Mouse (Mus musculus): ENCODE results near the gene Tpm3. TPM values are rescaled to one million over a fixed set of nuclear protein-coding genes. Genes with fewer than 3 reads are reported as not detected.
"Not testable (repeated sequence)": the region's sequence is repeated elsewhere in the genome, so short reads cannot be mapped to it uniquely, and the experiment has no call there.

Tpm3 gene
- polyA plus RNA-seq, 1 experiment from 2014 or later = 313 TPM

- DNase-seq (ENCODE audit: low spot score); H3K9ac ChIP-seq; H3K4me2 ChIP-seq (replicated peaks); H3K27me3 ChIP-seq (ENCODE audit: control insufficient read depth, insufficient read depth, low read length); H3K4me1 ChIP-seq (replicated peaks; ENCODE audit: control insufficient read depth, insufficient read depth, low read length); H3K36me3 ChIP-seq (replicated peaks; ENCODE audit: control insufficient read depth, insufficient read depth); H3K9me3 ChIP-seq (ENCODE audit: control insufficient read depth, low read length); H3K4me3 ChIP-seq (replicated peaks; ENCODE audit: low read length); H3K27ac ChIP-seq; ATAC-seq (ENCODE audit: low FRiP score): not testable (repeated sequence)
- 80% methylated on average over 5 of the region's 5 CpGs for WGBS
Observed at GRCm38 (mm10) chr3:90122036-90122435, 49.6 kb downstream of the Tpm3 start.

GRCm38 (mm10) chr3:90125710-90126109 lies 53.3 kb downstream of the Tpm3 start:
- Histone ChIP-seq H3K36me3 (replicated peaks; ENCODE audit: control insufficient read depth, insufficient read depth) (no peaks in the 10 kb centered on the region), H3K9me3 (ENCODE audit: control insufficient read depth, low read length) (no peaks in the 10 kb centered on the region), H3K27ac (no peak overlapping the region), H3K4me1 (replicated peaks; ENCODE audit: control insufficient read depth, insufficient read depth, low read length) (no peaks in the 10 kb centered on the region), H3K4me2 (replicated peaks) (no peak overlapping the region), H3K9ac (no peak overlapping the region), H3K4me3 (replicated peaks; ENCODE audit: low read length) (no peak overlapping the region), H3K27me3 (ENCODE audit: control insufficient read depth, insufficient read depth, low read length) (no peaks in the 10 kb centered on the region)
- no peak for DNase-seq (ENCODE audit: low spot score)
- no peak for ATAC-seq (ENCODE audit: low FRiP score)
- 81% methylated on average over 5 of the region's 5 CpGs for WGBS

GRCm38 (mm10) chr3:90127881-90128280 lies 55.4 kb downstream of the Tpm3 start:
- ATAC-seq (ENCODE audit: low FRiP score) (no peak), DNase-seq (ENCODE audit: low spot score) (no peak)
- WGBS = 90% methylated on average over 6 of the region's 6 CpGs
- no peaks in the 10 kb centered on the region for H3K36me3 ChIP-seq (replicated peaks; ENCODE audit: control insufficient read depth, insufficient read depth)
- H3K27me3 ChIP-seq (ENCODE audit: control insufficient read depth, insufficient read depth, low read length) = no peaks in the 10 kb centered on the region
- no peaks in the 10 kb centered on the region for H3K9me3 ChIP-seq (ENCODE audit: control insufficient read depth, low read length)
- H3K27ac ChIP-seq = no peak overlapping the region
- H3K4me3 ChIP-seq (replicated peaks; ENCODE audit: low read length) = no peak overlapping the region
- H3K4me1 ChIP-seq (replicated peaks; ENCODE audit: control insufficient read depth, insufficient read depth, low read length) = no peaks in the 10 kb centered on the region
- H3K4me2 ChIP-seq (replicated peaks) = no peak overlapping the region
- H3K9ac ChIP-seq = no peak overlapping the region

DNA sequence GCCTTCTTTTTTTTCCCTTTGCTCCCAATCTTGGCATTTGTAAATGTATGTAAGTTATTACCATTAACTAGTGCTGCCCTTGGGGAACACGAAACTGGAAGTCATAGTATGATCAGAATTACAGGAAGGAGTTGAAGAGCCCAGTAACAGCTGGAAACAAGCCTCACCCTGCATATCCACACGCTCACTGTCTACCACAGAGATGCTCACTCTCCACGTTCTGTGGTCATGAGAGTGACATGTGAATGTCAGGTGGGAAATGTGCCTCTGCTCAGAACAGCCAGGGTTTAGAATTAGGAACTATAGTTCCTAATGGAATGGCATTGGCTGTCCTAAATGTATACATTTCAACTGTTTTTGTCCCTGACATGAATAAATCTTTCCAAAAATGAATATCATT lies 60.3 kb downstream of the Tpm3 start:
- Histone ChIP-seq H3K27me3 (ENCODE audit: control insufficient read depth, insufficient read depth, low read length) (no peaks in the 10 kb centered on the region), H3K9ac (no peak overlapping the region), H3K4me3 (replicated peaks; ENCODE audit: low read length) (no peak overlapping the region), H3K4me1 (replicated peaks; ENCODE audit: control insufficient read depth, insufficient read depth, low read length) (no peaks in the 10 kb centered on the region), H3K27ac (no peak overlapping the region), H3K4me2 (replicated peaks) (no peak overlapping the region), H3K36me3 (replicated peaks; ENCODE audit: control insufficient read depth, insufficient read depth) (no peaks in the 10 kb centered on the region), H3K9me3 (ENCODE audit: control insufficient read depth, low read length) (no peaks in the 10 kb centered on the region)
- no peak for ATAC-seq (ENCODE audit: low FRiP score)
- DNase-seq (ENCODE audit: low spot score) = no peak
- WGBS = 77% methylated on average over 3 of the region's 3 CpGs

DNA sequence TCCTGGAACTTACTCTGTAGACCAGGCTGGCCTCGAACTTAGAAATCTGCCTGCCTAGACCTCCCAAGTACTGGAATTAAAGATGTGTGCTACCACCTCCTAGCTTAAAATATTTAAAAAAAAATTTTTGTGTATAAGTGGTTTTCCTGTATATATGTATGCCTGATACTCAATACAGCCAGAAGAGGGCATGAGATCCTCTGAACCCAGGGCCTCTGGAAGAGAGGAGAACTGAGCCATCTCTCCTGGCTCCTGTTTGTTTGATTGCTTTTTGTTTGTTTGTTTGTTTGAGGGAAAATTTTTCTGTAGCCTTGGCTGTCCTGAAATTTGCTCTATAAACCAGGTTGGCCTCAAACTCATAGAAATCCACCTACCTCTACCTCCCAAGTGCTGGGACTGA lies 60.9 kb downstream of the Tpm3 start:
- ATAC-seq (ENCODE audit: low FRiP score) = no peak
- no peaks in the 10 kb centered on the region for H3K27me3 ChIP-seq (ENCODE audit: control insufficient read depth, insufficient read depth, low read length)
- H3K9ac ChIP-seq = no peak overlapping the region
- no peaks in the 10 kb centered on the region for H3K4me1 ChIP-seq (replicated peaks; ENCODE audit: control insufficient read depth, insufficient read depth, low read length)
- no peak for DNase-seq (ENCODE audit: low spot score)
- H3K36me3 ChIP-seq (replicated peaks; ENCODE audit: control insufficient read depth, insufficient read depth) = no peaks in the 10 kb centered on the region
- H3K27ac ChIP-seq = no peak overlapping the region
- no peak overlapping the region for H3K4me3 ChIP-seq (replicated peaks; ENCODE audit: low read length)
- H3K9me3 ChIP-seq (ENCODE audit: control insufficient read depth, low read length) = no peaks in the 10 kb centered on the region
- 98% methylated on average over 1 of the region's 1 CpGs for WGBS
- H3K4me2 ChIP-seq (replicated peaks) = no peak overlapping the region

GRCm38 (mm10) chr3:90134483-90134882 lies 62.0 kb downstream of the Tpm3 start:
- H3K4me3 ChIP-seq (replicated peaks; ENCODE audit: low read length) = no peak overlapping the region
- H3K27ac ChIP-seq = no peak overlapping the region
- H3K9me3 ChIP-seq (ENCODE audit: control insufficient read depth, low read length) = no peaks in the 10 kb centered on the region
- 64% methylated on average over 3 of the region's 3 CpGs for WGBS
- H3K36me3 ChIP-seq (replicated peaks; ENCODE audit: control insufficient read depth, insufficient read depth) = no peaks in the 10 kb centered on the region
- H3K9ac ChIP-seq = no peak overlapping the region
- H3K4me2 ChIP-seq (replicated peaks) = no peak overlapping the region
- H3K4me1 ChIP-seq (replicated peaks; ENCODE audit: control insufficient read depth, insufficient read depth, low read length) = no peaks in the 10 kb centered on the region
- no peak for ATAC-seq (ENCODE audit: low FRiP score)
- no peak for DNase-seq (ENCODE audit: low spot score)
- H3K27me3 ChIP-seq (ENCODE audit: control insufficient read depth, insufficient read depth, low read length) = no peaks in the 10 kb centered on the region

GRCm38 (mm10) chr3:90134993-90135392 lies 62.5 kb downstream of the Tpm3 start:
- Histone ChIP-seq H3K36me3 (replicated peaks; ENCODE audit: control insufficient read depth, insufficient read depth) (no peaks in the 10 kb centered on the region), H3K27ac (no peak overlapping the region), H3K4me1 (replicated peaks; ENCODE audit: control insufficient read depth, insufficient read depth, low read length) (no peaks in the 10 kb centered on the region), H3K4me2 (replicated peaks) (no peak overlapping the region), H3K27me3 (ENCODE audit: control insufficient read depth, insufficient read depth, low read length) (no peaks in the 10 kb centered on the region), H3K4me3 (replicated peaks; ENCODE audit: low read length) (no peak overlapping the region), H3K9ac (no peak overlapping the region), H3K9me3 (ENCODE audit: control insufficient read depth, low read length) (no peaks in the 10 kb centered on the region)
- ATAC-seq (ENCODE audit: low FRiP score) (no peak), DNase-seq (ENCODE audit: low spot score) (no peak)
- 75% methylated on average over 5 of the region's 5 CpGs for WGBS

DNA sequence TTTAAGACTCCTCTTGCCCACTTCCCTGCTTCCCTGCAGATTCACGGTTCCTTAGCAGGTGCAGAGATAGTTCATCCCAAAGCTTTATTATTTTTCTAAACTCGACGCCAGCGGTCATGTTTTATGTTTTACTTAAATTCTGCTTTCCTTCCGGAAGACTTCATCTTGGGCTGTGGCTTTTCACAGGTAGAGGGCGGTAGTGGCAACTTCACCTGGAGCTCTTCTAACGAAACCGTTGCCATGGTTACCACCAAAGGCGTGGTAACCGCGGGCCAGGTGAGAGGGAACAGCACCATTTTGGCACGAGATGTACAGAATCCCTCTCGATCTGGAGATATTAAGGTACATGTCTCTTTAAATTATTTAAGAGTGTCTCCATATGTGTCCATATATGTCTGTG lies 64.2 kb downstream of the Tpm3 start:
- Histone ChIP-seq H3K4me2 (replicated peaks) (no peak overlapping the region), H3K36me3 (replicated peaks; ENCODE audit: control insufficient read depth, insufficient read depth) (no peaks in the 10 kb centered on the region), H3K9me3 (ENCODE audit: control insufficient read depth, low read length) (no peaks in the 10 kb centered on the region), H3K9ac (no peak overlapping the region), H3K27me3 (ENCODE audit: control insufficient read depth, insufficient read depth, low read length) (no peaks in the 10 kb centered on the region), H3K4me1 (replicated peaks; ENCODE audit: control insufficient read depth, insufficient read depth, low read length) (no peaks in the 10 kb centered on the region), H3K4me3 (replicated peaks; ENCODE audit: low read length) (no peak overlapping the region), H3K27ac (no peak overlapping the region)
- DNase-seq (ENCODE audit: low spot score) = no peak
- no peak for ATAC-seq (ENCODE audit: low FRiP score)
- 36% methylated on average over 13 of the region's 13 CpGs for WGBS

- no peaks in the 10 kb centered on the region for H3K36me3 ChIP-seq (replicated peaks; ENCODE audit: control insufficient read depth, insufficient read depth)
- no peak overlapping the region for H3K27ac ChIP-seq
- DNase-seq (ENCODE audit: low spot score) = no peak
- no peaks in the 10 kb centered on the region for H3K9me3 ChIP-seq (ENCODE audit: control insufficient read depth, low read length)
- no peak overlapping the region for H3K4me2 ChIP-seq (replicated peaks)
- no peak overlapping the region for H3K4me3 ChIP-seq (replicated peaks; ENCODE audit: low read length)
- no peaks in the 10 kb centered on the region for H3K27me3 ChIP-seq (ENCODE audit: control insufficient read depth, insufficient read depth, low read length)
- no peak for ATAC-seq (ENCODE audit: low FRiP score)
- no peak overlapping the region for H3K9ac ChIP-seq
- WGBS = 80% methylated on average over 1 of the region's 1 CpGs
- no peaks in the 10 kb centered on the region for H3K4me1 ChIP-seq (replicated peaks; ENCODE audit: control insufficient read depth, insufficient read depth, low read length)
Observed at GRCm38 (mm10) chr3:90137606-90138005, 65.2 kb downstream of the Tpm3 start.

DNA sequence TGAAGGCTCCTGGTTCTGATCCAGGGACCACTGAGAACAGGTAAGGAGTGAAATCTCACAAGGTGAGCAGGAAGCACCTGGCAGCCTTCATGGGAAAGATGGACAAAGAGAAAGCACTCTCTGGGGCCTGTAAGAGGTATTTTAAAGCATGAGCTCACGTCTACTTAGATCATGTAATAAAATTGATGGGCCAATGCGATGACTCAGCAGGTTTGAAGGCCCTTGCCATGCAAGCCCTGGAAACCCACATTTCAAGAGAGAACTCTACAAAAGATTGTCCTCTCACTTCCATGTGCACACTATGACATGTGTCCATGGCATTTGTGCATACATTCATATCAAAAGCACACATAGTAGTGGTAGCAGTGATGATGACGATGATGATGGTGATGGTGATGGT lies 67.5 kb downstream of the Tpm3 start:
- Histone ChIP-seq H3K4me2 (replicated peaks) (no peak overlapping the region), H3K9ac (no peak overlapping the region), H3K27ac (no peak overlapping the region), H3K36me3 (replicated peaks; ENCODE audit: control insufficient read depth, insufficient read depth) (no peaks in the 10 kb centered on the region), H3K27me3 (ENCODE audit: control insufficient read depth, insufficient read depth, low read length) (no peaks in the 10 kb centered on the region), H3K4me3 (replicated peaks; ENCODE audit: low read length) (no peak overlapping the region), H3K4me1 (replicated peaks; ENCODE audit: control insufficient read depth, insufficient read depth, low read length) (no peaks in the 10 kb centered on the region), H3K9me3 (ENCODE audit: control insufficient read depth, low read length) (no peaks in the 10 kb centered on the region)
- no peak for ATAC-seq (ENCODE audit: low FRiP score)
- DNase-seq (ENCODE audit: low spot score) = no peak
- WGBS = 90% methylated on average over 3 of the region's 3 CpGs
